Mouse (Mus musculus) liver, embryonic 14.5 days (tissue): ENCODE results near the gene Oas1a.

Experiments used
- CTCF ChIP-seq: IDR thresholded peaks from 2 replicates; pipeline ENCODE4 v1.5.1; 2016; ENCODE audit warnings: antibody characterized with exemption, low read depth, control low read depth
- EP300 ChIP-seq: IDR thresholded peaks from 2 replicates; pipeline ENCODE4 v1.6.1; 2016; ENCODE audit warnings: antibody characterized with exemption, low read depth

DNA sequence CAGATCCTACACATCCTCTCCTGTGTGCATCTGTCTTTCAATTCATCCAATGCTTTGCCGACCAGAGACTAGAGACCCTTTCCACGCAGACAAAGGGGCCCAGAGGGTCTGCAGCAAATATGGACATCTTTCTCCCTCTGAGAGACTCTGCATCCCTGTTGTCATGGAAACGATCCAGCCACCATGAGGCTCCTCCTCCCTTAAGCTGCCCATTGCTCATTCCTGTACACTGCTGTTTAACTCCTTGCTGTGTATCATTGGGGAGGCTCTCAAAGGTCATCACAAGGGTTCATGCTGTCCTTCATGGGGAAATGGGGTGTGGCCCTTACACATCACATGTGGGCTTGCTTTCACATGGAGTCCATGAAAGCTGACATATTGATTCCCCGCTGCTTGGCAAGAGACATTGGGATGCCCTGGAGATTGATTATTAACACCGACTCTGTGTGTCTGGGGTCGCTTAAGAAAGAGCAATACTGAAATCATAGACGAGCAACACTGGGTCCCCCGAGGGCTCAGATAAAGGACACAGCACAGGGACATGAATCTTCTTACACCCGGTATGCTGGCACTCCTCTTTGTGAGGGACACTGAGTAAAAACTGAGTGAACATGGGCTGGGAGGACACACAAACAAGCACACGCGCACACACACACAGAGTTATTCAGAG, 12.0 kb downstream of the Oas1a start:
- TF ChIP-seq CTCF, result no peak
- no peak for TF ChIP-seq EP300
